12 mouse cellular contexts compared by ENCODE assay signal in the genomic region with DNA sequence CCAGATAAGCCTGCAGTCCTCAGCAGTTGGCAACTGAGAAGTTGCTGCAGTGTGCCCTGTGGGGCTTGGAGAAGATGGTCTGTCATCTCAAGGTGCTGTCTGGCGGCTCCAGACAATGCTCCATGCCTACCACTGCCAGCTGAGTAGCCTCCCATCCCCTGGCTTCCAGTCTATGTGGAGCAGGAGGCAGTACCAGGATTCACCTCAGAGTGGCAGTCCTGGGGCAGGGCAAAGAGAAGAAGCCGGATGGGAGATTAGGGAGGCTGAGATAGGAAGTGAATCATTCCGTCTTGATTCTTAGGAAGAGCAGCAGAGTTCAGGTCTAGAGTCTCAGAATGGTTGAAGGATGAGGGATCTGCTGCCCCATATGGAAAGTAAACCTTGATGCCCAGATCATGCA.
DNase-seq lines count a peak whose midpoint lies in the region; ATAC-seq and TF ChIP-seq lines count a peak whose summit lies in the region.
"Had no signal": no experiment of that assay in that cellular context is flagged by ENCODE, and none has a peak within 500 bp of the region (broad histone marks: within the 10 kb centered on the region; RNA-seq: fewer than 3 reads in every experiment).

No protein-coding gene starts in this region.

- no peak for ATAC-seq in midbrain, postnatal 0 days (ENCODE audit: low FRiP score)
- ATAC-seq in midbrain, embryonic 11.5 days (ENCODE audit: low FRiP score): no peak
- no peak for ATAC-seq in granulocyte monocyte progenitor cell, adult 5-6 weeks (replicated peaks; ENCODE audit: poor library complexity, severe bottlenecking)

- DNase-seq in adrenal gland, adult (ENCODE audit: inconsistent age in 2 of 2, low spot score in 1 of 2): peak; percentile 24 to 58
- DNase-seq in adrenal gland, postnatal 4 days (ENCODE audit: low spot score in 2 of 2): no peak
- no peak for DNase-seq in kidney, adult 2 months
- DNase-seq in kidney, adult 18-20 months: no peak
- DNase-seq in midbrain, postnatal 0 days (ENCODE audit: low spot score): no peak
- DNase-seq in midbrain, embryonic 11.5 days (ENCODE audit: low spot score, missing footprints): no peak
- DNase-seq: spleen, adult 18-20 months; thymus, postnatal 4 days had no signal

- H3K4me3 ChIP-seq in kidney, adult 2 months (ENCODE audit: insufficient read depth, low read depth, low read length): no peak overlapping the region
- no peak overlapping the region for H3K4me3 ChIP-seq in midbrain, postnatal 0 days (ENCODE audit: low read depth, low read length)
- no peak overlapping the region for H3K4me3 ChIP-seq in midbrain, embryonic 11.5 days (ENCODE audit: low read depth, low read length)
- H3K4me3 ChIP-seq in small intestine, adult 2 months (ENCODE audit: low read depth, low read length): no peak overlapping the region
- H3K4me3 ChIP-seq: forebrain, embryonic 10.5 days; neural tube, embryonic 13.5 days had no signal

- no peaks in the 10 kb centered on the region for H3K36me3 ChIP-seq in kidney, adult 2 months (ENCODE audit: control insufficient read depth, insufficient read depth, low read length)
- no peaks in the 10 kb centered on the region for H3K36me3 ChIP-seq in midbrain, postnatal 0 days (ENCODE audit: insufficient read depth, low read length)
- no peaks in the 10 kb centered on the region for H3K36me3 ChIP-seq in midbrain, embryonic 11.5 days (ENCODE audit: control insufficient read depth, insufficient read depth, low read length)
- H3K36me3 ChIP-seq in small intestine, adult 2 months (ENCODE audit: control insufficient read depth, insufficient read depth, low read length): no peaks in the 10 kb centered on the region
- H3K36me3 ChIP-seq: forebrain, embryonic 10.5 days; neural tube, embryonic 13.5 days had no signal

- no peaks in the 10 kb centered on the region for H3K4me1 ChIP-seq in kidney, adult 2 months (ENCODE audit: control insufficient read depth, insufficient read depth, low read length)
- H3K4me1 ChIP-seq in midbrain, postnatal 0 days (ENCODE audit: insufficient read depth, low read length): 0 out of 2 replicates have a peak, but pooled peaks cover 4% of the 10 kb centered on the region
- no peaks in the 10 kb centered on the region for H3K4me1 ChIP-seq in midbrain, embryonic 11.5 days (ENCODE audit: control insufficient read depth, insufficient read depth, low read length)
- H3K4me1 ChIP-seq in small intestine, adult 2 months (ENCODE audit: control insufficient read depth, insufficient read depth, insufficient read length, low read length): no peaks in the 10 kb centered on the region

- H3K27ac ChIP-seq in kidney, adult 2 months (ENCODE audit: insufficient read depth, low read depth, low read length): no peak overlapping the region
- H3K27ac ChIP-seq in midbrain, postnatal 0 days (ENCODE audit: low read depth, low read length): no peak overlapping the region
- no peak overlapping the region for H3K27ac ChIP-seq in midbrain, embryonic 11.5 days (ENCODE audit: low read depth, low read length)
- no peak overlapping the region for H3K27ac ChIP-seq in small intestine, adult 2 months (ENCODE audit: insufficient read depth, low read depth, low read length)
- H3K27ac ChIP-seq: forebrain, embryonic 10.5 days; neural tube, embryonic 13.5 days had no signal

- H3K27me3 ChIP-seq in kidney, adult 2 months (replicated peaks; ENCODE audit: control insufficient read depth, insufficient read depth, low read length): no peaks in the 10 kb centered on the region
- no peaks in the 10 kb centered on the region for H3K27me3 ChIP-seq in midbrain, postnatal 0 days (ENCODE audit: insufficient read depth, low read length)
- H3K27me3 ChIP-seq in midbrain, embryonic 11.5 days (ENCODE audit: control insufficient read depth, insufficient read depth, low read length): no peaks in the 10 kb centered on the region
- no peaks in the 10 kb centered on the region for H3K27me3 ChIP-seq in small intestine, adult 2 months (ENCODE audit: control insufficient read depth, insufficient read depth, low read length)
- H3K27me3 ChIP-seq: neural tube, embryonic 13.5 days had no signal

- no peaks in the 10 kb centered on the region for H3K9me3 ChIP-seq in midbrain, postnatal 0 days (ENCODE audit: low read length)
- no peaks in the 10 kb centered on the region for H3K9me3 ChIP-seq in midbrain, embryonic 11.5 days (ENCODE audit: control insufficient read depth, low read length)
- H3K9me3 ChIP-seq: forebrain, embryonic 10.5 days; neural tube, embryonic 13.5 days had no signal

- 40% methylated on average over 3 of the region's 3 CpGs for WGBS in kidney, adult 2 months
- 68% methylated on average over 3 of the region's 3 CpGs for WGBS in midbrain, postnatal 0 days
- WGBS in midbrain, embryonic 11.5 days: 37% methylated on average over 3 of the region's 3 CpGs
- 42% methylated on average over 3 of the region's 3 CpGs for WGBS in small intestine, adult 2 months

- H3K9ac ChIP-seq in midbrain, postnatal 0 days (replicated peaks; ENCODE audit: low read length, poor library complexity, severe bottlenecking): no peak overlapping the region
- H3K9ac ChIP-seq in midbrain, embryonic 11.5 days (ENCODE audit: low read length): no peak overlapping the region
- H3K9ac ChIP-seq: neural tube, embryonic 13.5 days had no signal

- no peak for TF ChIP-seq POLR2A in kidney, adult 2 months (IDR thresholded peaks at IDR 0.05; ENCODE audit: low read depth, low read length)
- no peak for TF ChIP-seq POLR2A in small intestine, adult 2 months (IDR thresholded peaks at IDR 0.05; ENCODE audit: low read depth, low read length)

- TF ChIP-seq CTCF in kidney, adult 2 months (conservative IDR thresholded peaks at IDR 0.05; ENCODE audit: insufficient read depth, insufficient read length, low read depth, low read length): peak; percentile 36; the same call in 1 of the 2 replicates
- TF ChIP-seq CTCF in midbrain, postnatal 0 days (IDR thresholded peaks at IDR 0.05): peak; percentile 55
- TF ChIP-seq CTCF in small intestine, adult 2 months (IDR thresholded peaks at IDR 0.05; ENCODE audit: extremely low read depth, insufficient read length, insufficient replicate concordance, low read depth, low read length): peak; percentile 28; the same call in 1 of the 2 replicates

- no peak overlapping the region for H3K4me2 ChIP-seq in midbrain, postnatal 0 days (ENCODE audit: low read depth, low read length, poor library complexity, severe bottlenecking)
- H3K4me2 ChIP-seq in midbrain, embryonic 11.5 days: no peak overlapping the region
- H3K4me2 ChIP-seq: neural tube, embryonic 13.5 days had no signal

Comparison
In these comparisons a context has a peak if more than half of its experiments do, and no peak if none do; other contexts are left out.
1. DNase-seq: peak in adrenal gland, adult (2 of 2); none in adrenal gland, postnatal 4 days (0 of 2), kidney, adult 2 months (single experiment), kidney, adult 18-20 months (single experiment), midbrain, postnatal 0 days (single experiment) and midbrain, embryonic 11.5 days (single experiment).
2. Peak in every context shown above with its lines, with median percentiles within 50 percentile points of each other: CTCF ChIP-seq.